Mouse (Mus musculus) midbrain, postnatal 0 days (tissue): ENCODE data around the gene Siah3. TPM values are rescaled to one million over a fixed set of nuclear protein-coding genes. Genes with fewer than 3 reads are reported as not detected.

Source experiments
- ATAC-seq: fragments of 200-750 bp; cut with Nextera tagmentation; 2 replicates; pipeline ENCODE4 v1.8.0; 2017; ENCODE audit warnings: moderate number of reproducible peaks, mild to moderate bottlenecking, moderate TSS enrichment, moderate library complexity; ENCODE audit not compliant: low FRiP score
- DNase-seq: peaks from one replicate; pipeline ENCODE4 v3.0.0-alpha.2; 2015; ENCODE audit warnings: low spot score
- H3K27ac ChIP-seq: fragments of 300-500 bp; sonication (generic); 2 replicates; pipeline ENCODE4 v1.5.1; 2014; ENCODE audit warnings: low read depth, mild to moderate bottlenecking, low read length, mixed read lengths
- H3K27me3 ChIP-seq: fragments of 300-500 bp; sonication (generic); 2 replicates; pipeline ENCODE4 v1.6.1; 2014; ENCODE audit warnings: low read length, control low read depth, mixed read lengths; ENCODE audit not compliant: insufficient read depth
- H3K36me3 ChIP-seq: fragments of 300-500 bp; sonication (generic); 2 replicates; pipeline ENCODE4 v1.6.1; 2014; ENCODE audit warnings: low read length, control low read depth, mixed read lengths; ENCODE audit not compliant: insufficient read depth
- H3K4me1 ChIP-seq: fragments of 300-500 bp; sonication (generic); 2 replicates; pipeline ENCODE4 v1.6.1; 2014; ENCODE audit warnings: mild to moderate bottlenecking, control low read depth, antibody characterized with exemption, low read length, mixed read lengths; ENCODE audit not compliant: insufficient read depth
- H3K4me2 ChIP-seq: fragments of 300-500 bp; sonication (generic); 2 replicates; pipeline ENCODE4 v1.6.1; 2014; ENCODE audit warnings: low read depth, mild to moderate bottlenecking, low read length, mixed read lengths; ENCODE audit not compliant: poor library complexity, severe bottlenecking
- H3K4me3 ChIP-seq: fragments of 300-500 bp; sonication (generic); 2 replicates; pipeline ENCODE4 v1.5.1; 2014; ENCODE audit warnings: low read depth, mild to moderate bottlenecking, low read length, moderate library complexity
- H3K9ac ChIP-seq: fragments of 300-500 bp; sonication (generic); replicated peaks from 2 replicates; pipeline ENCODE4 v1.6.1; 2014; ENCODE audit warnings: mild to moderate bottlenecking, low read length, moderate library complexity, mixed read lengths; ENCODE audit not compliant: poor library complexity, severe bottlenecking
- H3K9me3 ChIP-seq: fragments of 300-500 bp; sonication (generic); 2 replicates; pipeline ENCODE4 v1.6.1; 2016; ENCODE audit warnings: low read length, control low read depth
- CTCF ChIP-seq: IDR thresholded peaks from 2 replicates; pipeline ENCODE4 v1.5.1; 2016; ENCODE audit warnings: antibody characterized with exemption, mild to moderate bottlenecking
- WGBS: fragments of 180-500 bp; shearing (Covaris S2); extraction: QIAGEN DNeasy Blood & Tissue Kit; methylation state at CpG from one replicate; pipeline ENCODE4 v1.1.7; 2014; 5-methylcytosine and 5-hydroxymethylcytosine counted together
- polyA plus RNA-seq: library from polyadenylated mRNA; unstranded; fragments of >200 nt; fragmentation: Nextera tagmentation; extraction: Ambion mirVana; gene quantifications from 2 replicates; pipeline ENCODE4 v1.2.1, GENCODE M21; 2015
- total RNA-seq: library from RNA; depleted of rRNA; stranded (reverse); fragments of >200 nt; gene quantifications from 2 replicates; pipeline ENCODE4 v1.2.3, GENCODE M21; 2014

Siah3 gene
- total and polyA plus RNA-seq, 2 experiments from 2014 or later = 2.5 to 9.2 TPM

DNA sequence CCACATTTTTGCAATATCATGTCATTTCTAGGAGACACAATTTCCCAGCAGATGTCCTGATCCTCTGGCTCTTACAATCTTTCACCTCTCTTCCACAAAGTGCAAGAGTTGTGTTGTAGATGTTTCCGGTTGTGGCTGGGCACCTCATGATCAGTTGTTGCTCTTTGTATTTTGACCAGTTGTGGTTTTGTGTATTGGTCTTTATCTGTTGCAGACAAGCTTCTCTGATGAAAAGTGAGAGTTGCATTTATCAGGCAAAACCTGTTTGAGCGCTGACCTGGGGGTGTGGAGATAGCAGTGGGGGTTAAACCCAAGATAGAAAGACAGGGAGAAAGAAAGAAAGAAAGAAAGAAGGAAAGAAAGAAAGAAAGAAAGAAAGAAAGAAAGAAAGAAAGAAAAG lies 68.9 kb downstream of the Siah3 start:
- WGBS = 95% methylated on average over 2 of the region's 2 CpGs
- Histone ChIP-seq H3K4me2 (no peak overlapping the region), H3K36me3 (no peaks in the 10 kb centered on the region), H3K4me3 (no peak overlapping the region), H3K27me3 (no peaks in the 10 kb centered on the region), H3K9me3 (no peaks in the 10 kb centered on the region), H3K27ac (no peak overlapping the region), H3K9ac (no peak overlapping the region), H3K4me1 (no peaks in the 10 kb centered on the region)
- ATAC-seq (no peak), DNase-seq (no peak)
- TF ChIP-seq CTCF = no peak

DNA sequence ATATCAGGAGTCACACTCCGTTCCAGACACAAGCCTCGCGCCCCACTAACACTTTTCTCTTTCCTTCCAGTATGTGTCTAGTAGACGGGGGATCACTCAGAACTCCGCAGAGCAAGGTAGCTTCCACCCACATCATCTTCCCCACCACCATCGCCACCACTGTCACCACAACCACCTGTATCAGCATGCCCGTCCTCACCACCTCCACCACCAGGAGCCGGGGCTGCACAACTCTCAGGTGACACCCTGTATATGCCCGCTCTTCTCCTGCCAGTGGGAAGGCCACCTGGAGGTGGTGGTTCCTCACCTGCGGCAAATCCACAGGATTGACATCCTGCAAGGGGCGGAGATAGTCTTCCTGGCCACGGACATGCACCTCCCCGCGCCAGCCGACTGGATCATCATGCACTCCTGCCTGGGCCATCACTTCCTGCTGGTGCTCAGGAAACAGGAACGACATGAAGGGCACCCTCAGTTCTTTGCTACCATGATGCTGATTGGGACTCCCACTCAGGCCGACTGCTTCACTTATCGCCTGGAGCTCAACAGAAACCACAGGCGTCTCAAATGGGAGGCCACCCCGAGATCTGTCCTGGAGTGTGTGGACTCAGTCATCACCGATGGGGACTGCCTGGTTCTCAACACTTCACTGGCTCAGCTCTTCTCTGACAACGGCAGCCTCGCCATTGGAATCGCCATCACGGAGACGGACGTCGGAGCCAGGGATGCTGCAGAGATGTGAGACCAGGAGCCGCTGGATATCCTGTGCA lies 69.8 kb downstream of the Siah3 start:
- H3K27me3 ChIP-seq = no peaks in the 10 kb centered on the region
- no peak for DNase-seq
- no peak for ATAC-seq
- H3K4me3 ChIP-seq = no peak overlapping the region
- H3K4me2 ChIP-seq = no peak overlapping the region
- no peaks in the 10 kb centered on the region for H3K36me3 ChIP-seq
- no peaks in the 10 kb centered on the region for H3K4me1 ChIP-seq
- 91% methylated on average over 29 of the region's 29 CpGs for WGBS
- no peak overlapping the region for H3K9ac ChIP-seq
- no peak overlapping the region for H3K27ac ChIP-seq
- TF ChIP-seq CTCF = no peak
- no peaks in the 10 kb centered on the region for H3K9me3 ChIP-seq

DNA sequence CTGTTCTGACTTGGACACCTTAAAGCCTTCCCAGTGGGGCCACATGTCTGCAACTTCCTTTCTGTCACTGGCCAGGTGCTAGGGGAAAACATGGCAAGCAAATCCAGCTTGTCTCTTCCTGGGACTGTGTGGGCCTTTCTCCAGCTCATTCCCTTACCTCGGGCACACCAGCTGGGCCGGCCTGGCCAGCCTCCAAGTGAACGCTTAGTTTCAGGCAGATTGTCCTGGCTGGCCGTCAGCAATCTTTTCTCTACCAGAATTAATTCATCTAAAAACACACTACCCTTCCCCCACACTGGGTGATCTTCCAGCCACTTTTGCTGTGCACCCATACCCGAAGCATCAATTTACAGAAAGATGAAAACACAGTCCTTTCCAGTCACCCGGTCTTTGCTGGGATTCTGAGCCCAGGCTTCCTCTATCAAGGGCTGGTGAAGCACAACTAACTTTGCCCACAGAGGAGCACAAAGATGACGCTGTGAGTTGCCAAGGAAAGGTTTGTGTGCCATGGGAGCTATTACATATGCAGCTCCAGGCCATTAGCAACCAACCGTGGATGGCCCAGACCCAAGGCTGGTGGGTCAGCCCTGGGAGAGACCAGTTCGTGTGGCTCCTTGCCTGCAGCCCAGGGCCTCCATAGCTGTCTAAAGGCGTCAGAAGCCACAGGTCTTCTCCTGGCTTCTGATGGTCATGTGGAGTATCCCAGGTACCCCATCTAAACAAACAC lies 71.8 kb downstream of the Siah3 start:
- no peak for TF ChIP-seq CTCF
- H3K4me3 ChIP-seq = no peak overlapping the region
- no peaks in the 10 kb centered on the region for H3K9me3 ChIP-seq
- H3K27me3 ChIP-seq = no peaks in the 10 kb centered on the region
- ATAC-seq (peak; percentile 79), DNase-seq (peak; percentile 91)
- H3K27ac ChIP-seq = no peak overlapping the region; the same call in 1 of the 2 replicates
- no peak overlapping the region for H3K9ac ChIP-seq
- no peaks in the 10 kb centered on the region for H3K4me1 ChIP-seq
- no peaks in the 10 kb centered on the region for H3K36me3 ChIP-seq
- 55% methylated on average over 10 of the region's 10 CpGs for WGBS
- H3K4me2 ChIP-seq = no peak overlapping the region

DNA sequence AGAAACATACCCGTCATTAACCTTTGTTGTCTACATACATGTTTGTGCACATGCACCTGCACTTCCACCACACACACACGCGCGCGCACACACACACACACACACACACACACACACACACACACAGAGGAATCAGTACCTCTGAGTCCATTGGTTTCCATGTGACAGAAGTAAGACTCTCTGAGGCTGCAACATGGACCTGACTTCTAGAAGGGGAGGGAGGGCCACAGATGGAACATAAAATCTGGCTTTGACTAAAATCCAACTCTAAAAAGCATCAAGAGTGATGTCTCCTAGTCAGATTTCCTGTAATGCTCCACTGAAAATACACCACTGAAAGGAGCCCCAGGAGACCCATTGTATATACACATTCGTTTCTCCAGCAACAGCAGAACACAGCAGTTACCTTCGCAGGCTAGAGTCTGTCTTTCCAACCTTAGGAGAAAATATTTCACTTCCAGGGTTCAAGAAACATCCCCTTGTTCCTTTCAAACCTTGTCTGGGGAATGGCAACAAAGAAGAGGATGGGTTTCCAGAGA lies 75.1 kb downstream of the Siah3 start:
- Histone ChIP-seq H3K4me2 (no peak overlapping the region), H3K9ac (no peak overlapping the region), H3K36me3 (no peaks in the 10 kb centered on the region), H3K9me3 (no peaks in the 10 kb centered on the region), H3K27ac (no peak overlapping the region), H3K27me3 (no peaks in the 10 kb centered on the region), H3K4me3 (no peak overlapping the region), H3K4me1 (no peaks in the 10 kb centered on the region)
- 75% methylated on average over 7 of the region's 7 CpGs for WGBS
- no peak for TF ChIP-seq CTCF
- DNase-seq (no peak), ATAC-seq (no peak)

- 54% methylated on average over 2 of the region's 2 CpGs for WGBS
- H3K4me3 ChIP-seq = no peak overlapping the region
- no peaks in the 10 kb centered on the region for H3K27me3 ChIP-seq
- ATAC-seq = no peak
- H3K4me1 ChIP-seq = peaks cover 5% of the 10 kb centered on the region; the same call in 1 of the 2 replicates
- no peak overlapping the region for H3K27ac ChIP-seq
- H3K9ac ChIP-seq = no peak overlapping the region
- no peaks in the 10 kb centered on the region for H3K36me3 ChIP-seq
- no peak for TF ChIP-seq CTCF
- H3K9me3 ChIP-seq = no peaks in the 10 kb centered on the region
- no peak overlapping the region for H3K4me2 ChIP-seq
- no peak for DNase-seq
These were observed 83.4 kb downstream of the Siah3 start for GRCm38 (mm10) chr14:75539205-75539604.
